Mouse (Mus musculus): ENCODE measurements around the gene Mical2. TPM values are rescaled to one million over a fixed set of nuclear protein-coding genes. Genes with fewer than 3 reads are reported as not detected.

Mical2 gene
- 10 to 100 TPM in 11 of 26 experiments, 1 to 10 TPM in 15; 1.8 to 33.8 (median 8.2) TPM for total RNA-seq (2018; cell fraction: chromatin; rRNA removed)
- total RNA-seq (2018; cell fraction: cytosol; rRNA removed): 1 to 10 TPM; 1.3 to 4.6 (median 2.3) TPM
- 10 to 100 TPM in 3 of 26 experiments, 1 to 10 TPM in 23; 1.3 to 24.4 (median 3.6) TPM for total RNA-seq (2018; cell fraction: nucleus; rRNA removed)
- 2.3 to 7.6 TPM (median 4.0 TPM) in 3 replicates for polyA plus RNA-seq (2018)

GRCm38 (mm10) chr7:112225615-112226262, at the start of gene Mical2:
Mical2 (plus strand) TSS chr7:112225856.
- Histone ChIP-seq H3K27ac (no peak within 1 kb of the TSS), H3K36me3 (ENCODE audit: inconsistent target) (no peaks in the 10 kb centered on the region), H3K79me2 (ENCODE audit: inconsistent target) (no peaks in the 10 kb centered on the region), H3K4me3 (ENCODE audit: inconsistent target) (peak within 1 kb of the TSS; percentile 49)
- 1% methylated on average over 53 of the region's 53 CpGs for WGBS (ENCODE audit: missing documents)

- H3K79me2 ChIP-seq (ENCODE audit: inconsistent target): no peaks in the 10 kb centered on the region
- no peaks in the 10 kb centered on the region for H3K36me3 ChIP-seq (ENCODE audit: inconsistent target)
- 80% methylated on average over 2 of the region's 2 CpGs for WGBS (ENCODE audit: missing documents)
- no peak overlapping the region for H3K4me3 ChIP-seq (ENCODE audit: inconsistent target)
- H3K27ac ChIP-seq: no peak overlapping the region
These were observed 49.0 kb upstream of the Mical2 start for GRCm38 (mm10) chr7:112176627-112177026.

- H3K79me2 ChIP-seq (ENCODE audit: inconsistent target): no peaks in the 10 kb centered on the region
- no peak overlapping the region for H3K4me3 ChIP-seq (ENCODE audit: inconsistent target)
- WGBS (ENCODE audit: missing documents): 32% methylated on average over 10 of the region's 10 CpGs
- no peak overlapping the region for H3K27ac ChIP-seq
- no peaks in the 10 kb centered on the region for H3K36me3 ChIP-seq (ENCODE audit: inconsistent target)
These were observed 45.4 kb upstream of the Mical2 start for GRCm38 (mm10) chr7:112180235-112180705.

GRCm38 (mm10) chr7:112183258-112183841, 42.3 kb upstream of the Mical2 start:
- H3K27ac ChIP-seq: no peak overlapping the region
- 31% methylated on average over 5 of the region's 5 CpGs for WGBS (ENCODE audit: missing documents)
- no peak overlapping the region for H3K4me3 ChIP-seq (ENCODE audit: inconsistent target)
- H3K79me2 ChIP-seq (ENCODE audit: inconsistent target): no peaks in the 10 kb centered on the region
- H3K36me3 ChIP-seq (ENCODE audit: inconsistent target): no peaks in the 10 kb centered on the region

- Histone ChIP-seq H3K36me3 (ENCODE audit: inconsistent target) (no peaks in the 10 kb centered on the region), H3K4me3 (ENCODE audit: inconsistent target) (no peak overlapping the region)
These were observed 41.0 kb upstream of the Mical2 start for GRCm38 (mm10) chr7:112184519-112185225.

GRCm38 (mm10) chr7:112185226-112185745, 40.4 kb upstream of the Mical2 start:
- Histone ChIP-seq H3K36me3 (ENCODE audit: inconsistent target) (no peaks in the 10 kb centered on the region), H3K4me3 (ENCODE audit: inconsistent target) (no peak overlapping the region), H3K79me2 (ENCODE audit: inconsistent target) (no peaks in the 10 kb centered on the region), H3K27ac (no peak overlapping the region)
- WGBS (ENCODE audit: missing documents): 90% methylated on average over 9 of the region's 9 CpGs

More at GRCm38 (mm10) chr7:112184519-112185225, 41.0 kb upstream of the Mical2 start:
- no peaks in the 10 kb centered on the region for H3K79me2 ChIP-seq (ENCODE audit: inconsistent target)
- WGBS (ENCODE audit: missing documents): 85% methylated on average over 6 of the region's 6 CpGs
- no peak overlapping the region for H3K27ac ChIP-seq

GRCm38 (mm10) chr7:112186871-112187270, 38.8 kb upstream of the Mical2 start:
- Histone ChIP-seq H3K4me3 (ENCODE audit: inconsistent target) (no peak overlapping the region), H3K36me3 (ENCODE audit: inconsistent target) (no peaks in the 10 kb centered on the region), H3K79me2 (ENCODE audit: inconsistent target) (no peaks in the 10 kb centered on the region), H3K27ac (no peak overlapping the region)
- 77% methylated on average over 7 of the region's 7 CpGs for WGBS (ENCODE audit: missing documents)

GRCm38 (mm10) chr7:112187536-112188459, 37.9 kb upstream of the Mical2 start:
- 60% methylated on average over 13 of the region's 13 CpGs for WGBS (ENCODE audit: missing documents)
- no peaks in the 10 kb centered on the region for H3K36me3 ChIP-seq (ENCODE audit: inconsistent target)
- H3K27ac ChIP-seq: no peak overlapping the region
- H3K4me3 ChIP-seq (ENCODE audit: inconsistent target): no peak overlapping the region
- H3K79me2 ChIP-seq (ENCODE audit: inconsistent target): no peaks in the 10 kb centered on the region

- H3K4me3 ChIP-seq (ENCODE audit: inconsistent target): no peak overlapping the region
- H3K79me2 ChIP-seq (ENCODE audit: inconsistent target): no peaks in the 10 kb centered on the region
- no peaks in the 10 kb centered on the region for H3K36me3 ChIP-seq (ENCODE audit: inconsistent target)
- no peak overlapping the region for H3K27ac ChIP-seq
- 91% methylated on average over 4 of the region's 4 CpGs for WGBS (ENCODE audit: missing documents)
These were observed 33.4 kb upstream of the Mical2 start for GRCm38 (mm10) chr7:112192237-112192636.

GRCm38 (mm10) chr7:112192778-112193177, 32.9 kb upstream of the Mical2 start:
- WGBS (ENCODE audit: missing documents): 83% methylated on average over 5 of the region's 5 CpGs
- Histone ChIP-seq H3K36me3 (ENCODE audit: inconsistent target) (no peaks in the 10 kb centered on the region), H3K4me3 (ENCODE audit: inconsistent target) (no peak overlapping the region), H3K79me2 (ENCODE audit: inconsistent target) (no peaks in the 10 kb centered on the region), H3K27ac (no peak overlapping the region)

- Histone ChIP-seq H3K79me2 (ENCODE audit: inconsistent target) (no peaks in the 10 kb centered on the region), H3K27ac (no peak overlapping the region), H3K36me3 (ENCODE audit: inconsistent target) (no peaks in the 10 kb centered on the region), H3K4me3 (ENCODE audit: inconsistent target) (no peak overlapping the region)
- WGBS (ENCODE audit: missing documents): 94% methylated on average over 5 of the region's 5 CpGs
These were observed 31.4 kb upstream of the Mical2 start for GRCm38 (mm10) chr7:112194286-112194685.

GRCm38 (mm10) chr7:112197461-112197860, 28.2 kb upstream of the Mical2 start:
- WGBS (ENCODE audit: missing documents): 91% methylated on average over 8 of the region's 8 CpGs
- H3K36me3 ChIP-seq (ENCODE audit: inconsistent target): no peaks in the 10 kb centered on the region
- no peak overlapping the region for H3K4me3 ChIP-seq (ENCODE audit: inconsistent target)
- H3K27ac ChIP-seq: no peak overlapping the region
- no peaks in the 10 kb centered on the region for H3K79me2 ChIP-seq (ENCODE audit: inconsistent target)

GRCm38 (mm10) chr7:112199343-112199742, 26.3 kb upstream of the Mical2 start:
- Histone ChIP-seq H3K4me3 (ENCODE audit: inconsistent target) (no peak overlapping the region), H3K79me2 (ENCODE audit: inconsistent target) (no peaks in the 10 kb centered on the region), H3K36me3 (ENCODE audit: inconsistent target) (no peaks in the 10 kb centered on the region), H3K27ac (no peak overlapping the region)
- 95% methylated on average over 3 of the region's 3 CpGs for WGBS (ENCODE audit: missing documents)

- Histone ChIP-seq H3K79me2 (ENCODE audit: inconsistent target) (no peaks in the 10 kb centered on the region), H3K36me3 (ENCODE audit: inconsistent target) (no peaks in the 10 kb centered on the region), H3K4me3 (ENCODE audit: inconsistent target) (no peak overlapping the region), H3K27ac (no peak overlapping the region)
- WGBS (ENCODE audit: missing documents): 77% methylated on average over 3 of the region's 4 CpGs
These were observed 24.9 kb upstream of the Mical2 start for GRCm38 (mm10) chr7:112200761-112201160.
